Mouse (Mus musculus): ENCODE measurements around the gene Klhl22.
A peak's percentile ranks its signal among the peaks of the same experiment; 100 is the strongest.

The Klhl22 gene

DNA sequence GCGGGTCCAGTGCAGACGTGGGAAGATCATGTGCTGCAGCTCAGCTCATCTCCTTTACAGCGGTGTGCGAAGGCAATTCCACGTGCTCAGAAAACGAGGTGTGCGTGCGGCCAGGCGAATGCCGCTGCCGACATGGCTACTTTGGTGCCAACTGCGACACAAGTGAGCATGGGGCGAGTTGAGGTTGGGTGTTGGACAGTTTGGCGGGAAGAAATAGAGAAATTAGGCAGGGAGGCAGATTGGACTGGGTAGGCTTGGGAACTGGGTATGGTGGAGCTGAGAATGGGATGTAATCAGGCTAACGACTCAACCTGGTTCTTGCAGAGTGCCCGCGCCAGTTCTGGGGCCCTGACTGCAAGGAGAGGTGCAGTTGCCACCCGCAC is 43.0 kb downstream of the Klhl22 start:
- DNase-seq (ENCODE audit: low read depth, low spot score) = no peak

- DNase-seq (ENCODE audit: low read depth, low spot score) = no peak
Observed at GRCm38 (mm10) chr16:17802839-17803674, 43.6 kb downstream of the Klhl22 start.

DNA sequence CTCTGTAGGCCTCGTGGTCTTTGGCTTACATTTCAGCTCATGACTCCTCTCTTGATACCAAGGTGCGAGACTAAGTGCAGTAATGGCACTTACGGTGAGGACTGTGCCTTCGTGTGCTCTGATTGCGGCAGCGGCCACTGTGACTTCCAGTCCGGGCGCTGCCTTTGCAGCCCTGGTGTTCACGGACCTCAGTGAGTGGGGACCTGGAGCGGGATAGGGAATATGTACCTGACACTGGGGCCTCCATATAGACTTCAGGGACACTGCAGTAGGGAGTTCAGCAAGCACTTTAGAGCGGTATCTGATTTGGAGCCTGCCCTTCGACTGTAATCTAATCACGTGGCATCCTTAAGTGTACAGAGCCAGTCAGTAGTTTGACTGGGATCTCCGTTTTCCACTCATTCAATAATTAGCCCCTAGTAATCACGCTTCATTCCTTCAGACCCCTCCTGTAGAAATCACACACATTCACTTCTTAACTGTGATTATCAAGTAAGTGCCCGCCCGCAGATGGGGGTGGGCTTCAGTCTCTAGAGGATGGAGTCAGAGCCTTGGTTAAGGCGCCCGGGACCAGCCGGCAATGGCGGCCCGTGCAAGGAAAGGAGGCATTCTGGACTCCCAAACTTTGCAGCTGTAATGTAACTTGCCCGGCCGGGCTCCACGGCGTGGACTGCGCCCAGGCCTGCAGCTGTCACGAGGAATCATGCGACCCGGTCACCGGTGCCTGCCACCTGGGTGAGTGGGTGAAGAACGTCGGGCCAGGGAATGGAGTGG is 44.4 kb downstream of the Klhl22 start:
- DNase-seq (ENCODE audit: low read depth, low spot score) = no peak

DNA sequence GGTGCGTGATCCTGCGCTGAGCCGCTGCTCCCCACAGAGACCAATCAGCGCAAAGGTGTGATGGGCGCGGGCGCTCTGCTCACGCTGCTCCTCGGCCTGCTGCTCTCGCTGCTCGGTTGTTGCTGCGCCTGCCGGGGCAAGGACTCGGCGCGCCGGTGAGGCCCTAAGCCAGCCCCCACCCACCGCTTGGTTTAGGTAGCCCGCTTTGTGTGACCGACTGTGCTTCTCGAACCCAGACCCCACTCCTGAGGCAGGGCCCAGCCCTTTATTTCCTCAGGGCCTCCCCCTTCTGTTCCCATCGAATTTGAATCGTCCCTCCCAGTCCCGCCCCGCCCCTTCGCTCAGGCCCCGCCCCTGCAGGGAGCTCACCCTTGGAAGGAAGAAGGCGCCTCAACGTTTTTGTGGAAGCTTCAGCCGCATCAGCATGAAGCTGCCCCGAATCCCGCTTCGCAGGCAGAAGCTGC is 45.1 kb downstream of the Klhl22 start:
- DNase-seq (ENCODE audit: low read depth, low spot score) = no peak

- no peak for DNase-seq (ENCODE audit: low read depth, low spot score)
Observed at GRCm38 (mm10) chr16:17804982-17805381, 45.6 kb downstream of the Klhl22 start.

DNA sequence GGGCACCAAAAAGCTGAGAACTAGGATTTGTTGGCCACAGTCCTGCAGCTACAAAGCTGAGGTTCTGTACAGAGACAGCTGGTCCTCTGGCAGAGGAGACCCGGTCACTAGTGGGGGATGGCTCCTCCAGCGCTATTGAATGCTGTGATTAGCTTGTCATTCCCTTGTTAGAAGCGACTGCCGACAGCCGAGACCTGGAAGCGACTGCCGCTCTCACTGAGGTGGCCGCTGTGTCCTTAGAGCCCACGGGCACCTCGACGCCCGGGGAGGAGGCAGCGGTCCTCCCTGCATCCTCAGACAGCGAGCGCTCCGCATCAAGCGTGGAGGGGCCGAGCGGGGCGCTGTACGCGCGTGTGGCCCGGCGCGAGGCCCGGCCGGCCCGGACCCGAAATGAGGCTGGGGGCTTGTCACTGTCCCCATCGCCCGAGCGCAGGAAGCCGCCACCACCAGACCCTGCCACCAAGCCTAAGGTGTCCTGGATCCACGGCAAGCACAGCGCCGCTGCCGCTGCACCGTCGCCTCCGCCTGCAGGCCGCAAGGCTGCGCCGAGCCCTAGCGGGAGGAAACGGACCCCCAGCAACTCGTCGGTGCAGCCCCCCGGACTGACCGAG is 47.3 kb downstream of the Klhl22 start:
- no peak for DNase-seq (ENCODE audit: low read depth, low spot score)

DNA sequence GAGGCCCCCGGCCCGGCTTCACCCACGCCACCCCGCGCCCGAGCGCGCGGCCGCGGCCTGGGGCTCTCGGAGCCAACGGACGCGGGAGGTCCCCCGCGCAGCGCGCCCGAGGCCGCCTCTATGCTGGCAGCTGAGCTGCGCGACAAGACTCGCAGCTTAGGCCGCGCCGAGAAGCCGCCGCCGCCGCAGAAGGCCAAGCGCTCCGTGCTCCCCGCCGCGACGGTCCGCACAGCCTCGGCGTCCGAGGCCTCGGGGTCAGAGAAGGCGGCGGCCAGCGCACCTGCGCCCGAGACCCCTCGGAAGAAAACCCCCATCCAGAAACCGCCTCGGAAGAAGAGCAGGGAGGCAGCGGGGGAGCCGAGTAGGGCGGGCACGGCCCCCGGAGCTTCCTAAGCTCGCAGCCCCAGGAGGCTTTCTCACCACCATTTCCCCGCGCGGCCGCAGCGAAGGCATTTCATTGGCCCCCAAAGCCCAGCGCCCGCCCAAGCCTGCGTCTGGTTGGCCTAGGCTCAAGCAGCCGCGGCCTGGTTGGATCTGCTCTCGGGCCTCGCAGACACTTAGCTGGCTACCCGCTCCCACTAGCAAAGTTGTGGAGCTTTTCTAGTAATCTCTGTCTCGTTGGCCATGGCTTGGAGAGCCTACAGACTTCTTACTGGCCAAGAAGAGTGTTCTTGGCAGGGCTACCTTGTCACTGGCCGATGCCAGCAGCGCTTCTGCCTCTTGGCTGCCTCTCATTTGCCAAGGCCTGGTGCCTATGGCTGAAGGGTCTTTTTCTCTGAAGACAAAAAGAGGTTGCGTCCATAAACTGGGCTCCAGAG is 48.0 kb downstream of the Klhl22 start:
- peak; percentile 86 for DNase-seq (ENCODE audit: low read depth, low spot score)

- DNase-seq (ENCODE audit: low read depth, low spot score) = no peak
Observed at GRCm38 (mm10) chr16:17809125-17809524, 49.7 kb downstream of the Klhl22 start.

DNA sequence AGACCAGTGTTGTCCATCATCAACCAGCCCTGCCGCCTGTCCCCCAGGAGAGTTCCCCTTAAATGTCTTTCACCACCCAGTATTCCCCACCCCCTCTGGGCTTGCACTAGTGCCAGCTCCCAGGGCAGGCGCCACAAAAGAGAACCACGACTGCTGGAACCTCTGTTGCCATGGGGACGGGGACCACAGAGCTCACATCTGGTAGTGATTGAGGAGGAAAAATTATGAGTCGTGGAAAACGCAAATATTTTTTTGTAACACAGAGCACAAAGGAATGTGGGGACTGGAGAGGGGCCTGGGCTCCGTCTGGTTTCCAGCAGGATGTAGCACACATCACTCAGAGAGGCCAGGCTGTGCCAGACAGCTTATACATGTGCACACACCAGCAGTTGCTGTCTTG is 50.3 kb downstream of the Klhl22 start:
- no peak for DNase-seq (ENCODE audit: low read depth, low spot score)

- no peak for DNase-seq (ENCODE audit: low read depth, low spot score)
Observed at GRCm38 (mm10) chr16:17812120-17812519, 52.7 kb downstream of the Klhl22 start.

DNA sequence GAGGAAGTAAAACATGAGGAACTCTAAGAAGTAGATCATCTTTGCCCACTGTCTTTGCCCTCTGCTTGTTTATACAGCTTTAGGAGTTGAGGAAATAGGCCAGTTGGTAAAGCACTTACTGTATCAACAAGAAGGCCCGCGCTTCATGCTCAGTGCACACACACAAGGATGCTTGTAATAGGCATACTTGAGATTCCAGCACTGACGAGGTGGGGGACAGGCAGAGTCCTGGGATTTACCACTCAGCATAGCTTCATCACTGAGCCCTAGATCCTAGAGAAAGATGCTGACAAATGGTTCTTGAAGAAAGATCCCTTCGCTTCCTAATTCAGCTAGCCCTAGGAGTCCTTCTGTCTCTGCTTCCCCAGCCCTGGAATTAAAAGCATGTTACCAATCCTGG is 53.8 kb downstream of the Klhl22 start:
- DNase-seq (ENCODE audit: low read depth, low spot score) = no peak

DNA sequence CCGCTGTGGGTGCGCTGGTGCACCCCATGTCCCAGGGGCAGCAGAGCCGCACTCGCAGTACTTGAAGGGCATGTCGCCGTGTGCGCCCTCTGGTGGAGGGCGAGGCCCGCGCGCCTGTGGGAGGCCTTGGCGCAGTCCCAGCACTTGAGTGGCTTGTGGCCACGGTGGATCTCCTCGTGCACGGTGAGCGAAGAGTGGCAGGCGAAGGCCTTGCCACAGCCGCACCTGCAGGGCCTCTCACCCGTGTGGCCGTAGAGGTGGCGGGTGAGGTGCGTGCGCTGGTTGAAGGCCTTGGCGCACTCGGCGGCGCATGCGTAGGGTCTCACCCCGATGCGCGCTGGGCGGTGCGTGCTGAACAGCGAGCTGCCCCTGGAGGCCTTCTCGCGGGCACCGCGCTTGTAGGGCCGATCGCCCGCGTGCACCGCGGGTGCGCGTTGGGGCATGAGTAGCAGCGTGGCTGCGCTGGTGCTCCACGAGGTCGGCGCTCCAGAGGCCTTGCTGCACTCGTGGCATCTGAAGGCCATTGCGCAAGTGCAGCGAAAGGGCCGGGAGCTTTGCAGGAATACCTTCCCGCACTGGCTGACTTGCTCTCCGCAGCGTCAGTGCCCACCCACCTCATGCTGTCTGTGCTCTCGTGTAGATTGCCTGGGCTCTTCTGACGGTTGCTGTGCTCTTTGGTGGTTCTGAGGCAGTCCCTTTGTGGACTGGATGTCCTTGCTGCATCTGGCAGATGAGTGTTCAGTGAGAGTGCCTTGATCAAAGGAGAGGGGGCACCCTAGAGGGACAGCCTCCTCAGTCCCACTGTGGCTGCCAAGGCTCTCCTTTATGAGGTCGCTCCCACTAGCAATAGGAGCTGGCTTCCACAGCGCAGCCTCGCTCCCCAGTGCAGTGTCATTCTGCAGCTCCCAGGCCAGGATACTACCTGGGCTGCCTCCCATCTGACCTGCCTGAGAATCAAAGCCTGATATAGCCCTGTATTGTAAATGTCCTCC is 56.3 kb downstream of the Klhl22 start:
- peak; percentile 72 for DNase-seq (ENCODE audit: low read depth, low spot score)

- DNase-seq (ENCODE audit: low read depth, low spot score) = no peak
Observed at GRCm38 (mm10) chr16:17816528-17816927, 57.1 kb downstream of the Klhl22 start.

GRCm38 (mm10) chr16:17826500-17826899 is 67.1 kb downstream of the Klhl22 start:
- no peak for DNase-seq (ENCODE audit: low read depth, low spot score)

DNA sequence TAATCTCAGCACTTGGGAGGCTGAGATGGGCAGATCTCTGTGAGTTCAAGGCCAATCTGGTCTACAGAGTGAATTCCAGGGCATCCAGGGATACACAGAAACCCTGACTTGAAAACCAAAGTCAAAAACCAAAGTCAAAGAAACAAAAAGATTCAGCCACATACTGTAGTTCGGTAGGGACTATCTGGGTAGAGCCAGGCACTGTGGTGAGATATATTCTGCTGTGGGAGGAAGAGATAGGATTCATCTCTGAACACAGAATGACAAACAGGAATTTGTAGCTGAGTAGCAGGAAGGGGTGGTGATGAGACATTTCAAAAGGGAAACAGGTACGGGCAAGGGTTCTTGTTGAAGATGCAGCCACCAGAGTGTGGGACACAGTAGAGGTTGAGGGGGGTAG is 68.8 kb downstream of the Klhl22 start:
- DNase-seq (ENCODE audit: low read depth, low spot score) = no peak

- no peak for DNase-seq (ENCODE audit: low read depth, low spot score)
Observed at GRCm38 (mm10) chr16:17828867-17829266, 69.4 kb downstream of the Klhl22 start.

- no peak for DNase-seq (ENCODE audit: low read depth, low spot score)
Observed at GRCm38 (mm10) chr16:17830385-17831178, 71.2 kb downstream of the Klhl22 start.

DNA sequence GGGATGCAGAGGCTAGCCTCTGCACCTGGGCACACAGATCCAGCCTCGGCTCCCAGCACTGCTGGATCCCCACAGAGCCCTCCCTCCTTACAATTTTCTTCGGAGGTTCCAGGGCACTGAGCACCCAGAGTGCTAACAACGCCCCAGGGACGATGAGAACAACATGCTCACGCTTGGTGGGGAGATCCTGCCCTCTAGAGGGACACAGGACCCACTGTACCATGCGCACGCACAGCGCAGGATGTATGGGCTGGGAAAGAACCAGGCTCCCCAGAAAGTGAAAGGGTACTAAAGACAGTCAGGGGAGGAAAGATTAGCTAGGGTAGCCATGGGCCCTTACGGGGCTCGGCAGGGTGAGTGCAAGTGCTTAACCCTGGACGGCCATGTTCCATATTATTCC is 72.4 kb downstream of the Klhl22 start:
- no peak for DNase-seq (ENCODE audit: low read depth, low spot score)

DNA sequence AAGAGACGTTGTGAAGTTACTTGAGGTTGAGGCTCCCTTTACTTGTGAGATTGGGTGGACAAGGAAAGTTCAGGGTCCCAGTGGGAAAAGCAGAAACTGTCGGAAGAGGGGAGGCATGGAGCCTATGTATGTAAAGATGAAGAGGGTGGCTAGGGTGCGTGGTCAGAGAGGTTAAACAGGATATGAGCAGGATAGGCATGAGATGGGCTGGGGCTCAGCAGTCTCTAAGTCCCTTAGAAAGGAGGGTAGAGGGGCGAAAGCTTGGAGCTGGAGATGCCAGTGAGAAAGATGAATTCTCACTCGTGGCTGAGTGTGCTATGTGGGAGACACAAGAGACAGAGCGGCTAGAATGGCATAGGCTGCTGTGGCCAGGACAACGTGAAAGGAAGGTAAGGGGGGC is 73.4 kb downstream of the Klhl22 start, which contains the start of gene B830017H08Rik:
TSS of gene B830017H08Rik (plus strand) at position 301 of the 400 bp plus-strand sequence.
- DNase-seq (ENCODE audit: low read depth, low spot score) = no peak

All from WW6 (cell line).